Mouse (Mus musculus) left cerebral cortex, adult 18-20 months (tissue): Measurements from ENCODE around the gene Slc17a1. TPM values are rescaled to one million over a fixed set of nuclear protein-coding genes. Genes with fewer than 3 reads are reported as not detected.

Experiments used
- DNase-seq, 2 experiments: peaks; one replicate each; pipeline ENCODE4 v3.0.0; 2021 to 2022; ENCODE audit warnings: low spot score in 2 of 2, mixed read lengths in 1 of 2
- long read RNA-seq, 2 experiments: library from polyadenylated mRNA; stranded (forward); transcript quantifications; one replicate each; pipeline ENCODE4 v2.0.0; 2021
- total RNA-seq, 2 experiments: library from RNA; stranded (reverse); gene quantifications; 2 replicates each; pipeline ENCODE4 v1.2.3; 2021

Gene Slc17a1
- not detected for total RNA-seq
- long read RNA-seq, experiment 1, result 0 reads
- long read RNA-seq, experiment 2, result 0 reads

DNA sequence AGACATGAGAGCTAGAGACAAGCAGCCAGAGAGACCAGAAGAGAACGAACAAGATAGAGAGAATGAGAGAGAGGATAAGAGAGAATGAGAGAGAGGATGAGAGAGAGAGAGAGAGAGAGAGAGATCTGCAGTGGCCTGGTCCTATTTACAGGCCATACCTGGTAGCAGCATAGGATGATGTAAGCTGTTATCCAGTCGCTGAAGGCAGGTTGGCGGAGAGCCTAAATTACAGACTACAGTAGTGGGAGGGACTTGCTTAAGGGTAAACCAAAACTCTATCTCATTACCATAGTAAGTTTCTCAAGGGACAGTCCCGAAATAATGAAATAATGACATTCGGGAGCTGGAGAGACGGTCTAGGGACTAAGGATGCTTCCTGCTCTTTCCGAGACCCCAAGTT lies at the start of gene Slc17a1:
TSS of gene Slc17a1 (plus strand) at position 346 of the 400 bp plus-strand sequence.
- DNase-seq, result no peak

DNA sequence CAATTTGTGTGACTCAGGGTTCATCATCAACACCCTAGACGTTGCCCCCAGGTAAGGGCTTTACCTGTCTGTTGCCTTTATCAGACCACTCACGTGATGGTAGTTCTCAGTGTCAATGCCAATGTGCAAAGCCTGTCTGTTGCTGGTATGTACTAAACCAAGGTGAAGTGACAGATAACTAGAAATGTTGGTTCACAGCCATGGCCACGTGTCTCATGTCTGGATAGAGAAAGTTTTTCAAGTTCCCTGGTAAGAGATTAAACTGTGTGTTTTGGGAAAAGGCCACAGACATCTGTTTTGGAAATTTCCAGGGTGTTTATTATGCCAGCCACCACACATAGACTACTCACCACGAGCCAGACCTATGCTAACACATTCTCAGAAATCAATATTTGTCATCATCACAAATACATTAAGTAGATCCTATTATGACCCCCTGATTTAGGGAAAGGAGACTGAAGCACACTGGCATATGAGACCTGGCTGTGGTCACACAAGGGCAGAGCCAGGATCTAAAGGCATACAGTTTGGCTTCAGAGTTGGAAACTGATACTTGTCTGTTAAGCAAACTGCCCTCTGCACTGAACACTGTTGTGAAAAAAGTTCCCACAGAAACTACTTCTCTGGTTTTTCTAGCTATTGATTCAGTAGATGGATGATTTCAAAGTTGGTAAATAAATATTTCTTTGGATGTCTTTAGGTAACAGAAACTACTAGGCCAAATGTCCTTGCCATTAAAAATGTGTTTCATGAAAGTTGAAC lies 47.2 kb upstream of the Slc17a1 start:
- DNase-seq, result no peak

DNA sequence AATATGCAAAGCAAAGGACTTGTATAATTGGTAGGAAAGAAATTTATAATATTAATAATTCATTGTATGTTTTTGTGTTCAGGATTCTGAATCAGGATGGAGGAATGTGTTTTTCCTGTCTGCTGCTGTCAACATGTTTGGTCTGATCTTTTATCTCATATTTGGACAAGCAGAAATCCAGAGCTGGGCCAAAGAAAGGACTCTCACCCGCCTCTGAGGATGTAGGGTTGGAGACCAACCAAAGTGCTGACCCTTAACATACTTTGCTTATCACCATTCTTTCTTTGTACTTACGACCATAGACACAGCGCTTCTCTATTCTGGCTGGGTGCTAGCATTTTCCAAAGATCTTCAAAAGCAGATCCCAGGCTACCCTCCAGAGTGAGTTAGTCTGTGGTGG lies 45.3 kb upstream of the Slc17a1 start:
- no peak for DNase-seq

DNA sequence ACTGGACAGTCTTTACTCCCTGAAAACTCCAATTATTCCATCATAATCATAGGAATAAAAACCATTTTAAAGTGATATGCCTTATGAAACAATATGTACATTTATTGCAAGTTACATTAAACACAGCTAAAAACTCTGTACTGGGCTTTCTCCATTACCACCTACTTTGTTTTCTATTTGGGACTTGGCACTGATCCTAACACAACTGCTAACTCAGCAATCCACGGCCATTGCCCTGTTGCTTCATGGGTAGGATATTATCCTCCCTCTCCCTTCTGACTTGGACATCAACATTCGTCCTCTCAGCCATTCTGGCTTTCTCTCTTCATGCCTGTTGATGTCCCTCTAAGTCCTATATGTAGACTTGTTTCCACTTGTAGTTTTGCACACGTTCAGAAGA lies 40.9 kb upstream of the Slc17a1 start:
- no peak for DNase-seq

DNA sequence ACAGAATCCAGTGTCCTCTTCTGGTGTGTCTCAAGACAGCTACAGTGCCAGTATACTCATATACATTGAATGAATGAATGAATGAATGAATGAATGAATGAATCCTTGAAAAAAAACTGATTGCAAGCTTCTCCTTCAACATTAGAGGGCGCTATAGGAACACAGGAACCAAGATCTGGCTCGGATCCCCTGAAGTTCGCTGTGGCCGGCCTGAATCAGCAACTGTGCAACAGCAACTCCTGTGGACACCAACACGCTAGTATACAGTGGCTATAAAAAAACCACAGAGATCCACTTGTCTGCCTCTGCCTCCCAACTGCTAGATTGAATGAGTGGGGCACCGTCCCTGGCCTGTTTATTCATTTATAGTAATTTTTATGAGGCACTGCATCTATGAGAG lies 34.5 kb upstream of the Slc17a1 start:
- DNase-seq, result peak; percentile 24

DNA sequence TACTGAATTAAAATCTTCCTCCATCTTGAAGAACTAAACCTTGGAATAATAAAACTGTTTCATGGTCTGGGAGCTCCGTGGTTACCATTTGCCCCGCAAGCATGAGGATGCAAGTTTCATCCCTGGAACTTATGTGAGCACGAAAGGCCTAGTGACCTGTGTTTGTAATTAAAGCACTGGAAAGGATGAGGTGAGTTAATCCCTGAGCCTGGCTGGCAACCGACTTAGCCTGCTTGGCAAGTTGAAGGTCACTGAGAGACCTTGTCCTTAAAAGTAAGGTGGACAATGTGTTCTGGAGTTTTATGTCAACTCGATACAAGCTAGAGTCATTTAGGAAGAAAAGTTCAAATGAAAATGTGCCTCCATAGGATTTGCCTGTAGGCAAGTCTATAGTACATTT lies 32.7 kb upstream of the Slc17a1 start:
- no peak for DNase-seq

DNA sequence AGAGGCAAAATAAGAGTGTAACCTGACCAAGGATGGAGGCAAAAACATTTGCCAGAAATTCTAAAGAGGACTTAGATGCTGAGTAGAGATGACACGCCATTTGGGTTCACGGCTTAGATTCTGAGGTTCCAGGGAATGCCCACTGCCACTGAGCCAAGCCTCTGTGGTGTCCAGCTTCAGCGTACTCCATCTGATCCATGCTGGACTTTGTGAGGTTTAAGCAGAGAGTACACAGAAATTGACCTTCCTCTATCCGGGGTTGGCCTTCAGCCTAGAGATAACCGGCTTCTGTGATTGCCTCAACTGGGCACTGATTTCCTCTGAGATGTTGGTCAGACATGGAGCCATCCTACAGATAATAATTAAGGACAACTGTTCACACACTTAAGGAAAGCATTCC lies 30.9 kb upstream of the Slc17a1 start:
- DNase-seq, result no peak

DNA sequence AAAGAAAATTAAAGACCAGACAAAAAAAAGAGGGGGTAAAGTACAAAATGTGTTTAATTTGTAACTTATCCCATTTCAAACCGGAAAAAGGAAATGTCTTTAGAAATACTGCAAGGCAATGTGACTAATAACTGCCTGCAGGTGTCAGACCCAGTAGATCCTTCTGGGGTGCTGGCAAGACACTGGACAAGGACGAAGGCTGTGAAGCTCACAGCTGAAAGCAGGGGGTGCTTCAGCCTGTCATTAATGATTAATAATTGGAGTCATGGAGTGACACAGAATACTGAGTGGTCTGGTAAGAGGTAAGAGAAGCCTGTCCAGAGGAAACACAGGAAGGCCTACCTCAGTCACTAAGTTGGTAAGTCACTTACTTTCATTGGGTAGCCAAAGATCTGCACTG lies 28.2 kb upstream of the Slc17a1 start, which contains the start of gene Slc17a3:
TSS of gene Slc17a3 (plus strand) at position 127 of the 400 bp plus-strand sequence.
- no peak for DNase-seq

DNA sequence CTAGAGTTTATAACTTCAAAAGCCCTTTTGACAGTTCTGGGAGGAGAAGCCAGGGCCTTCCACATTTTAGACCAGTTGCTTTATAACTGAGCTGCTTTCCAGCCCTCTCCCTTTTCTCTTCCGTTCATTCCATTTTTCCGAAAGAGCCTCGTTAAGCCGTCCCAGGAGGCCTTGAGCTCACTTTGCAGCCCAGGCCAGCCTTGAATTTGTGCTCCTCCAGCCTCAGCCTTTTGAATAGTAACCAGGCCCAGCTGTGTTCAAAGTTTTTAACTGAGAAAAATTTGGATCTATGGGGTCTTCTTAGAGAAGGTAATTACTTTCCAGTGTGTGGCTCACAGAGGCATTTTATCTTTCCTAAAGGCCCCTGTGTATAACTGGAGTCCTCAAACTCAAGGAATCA lies 21.7 kb upstream of the Slc17a1 start:
- DNase-seq, result no peak

DNA sequence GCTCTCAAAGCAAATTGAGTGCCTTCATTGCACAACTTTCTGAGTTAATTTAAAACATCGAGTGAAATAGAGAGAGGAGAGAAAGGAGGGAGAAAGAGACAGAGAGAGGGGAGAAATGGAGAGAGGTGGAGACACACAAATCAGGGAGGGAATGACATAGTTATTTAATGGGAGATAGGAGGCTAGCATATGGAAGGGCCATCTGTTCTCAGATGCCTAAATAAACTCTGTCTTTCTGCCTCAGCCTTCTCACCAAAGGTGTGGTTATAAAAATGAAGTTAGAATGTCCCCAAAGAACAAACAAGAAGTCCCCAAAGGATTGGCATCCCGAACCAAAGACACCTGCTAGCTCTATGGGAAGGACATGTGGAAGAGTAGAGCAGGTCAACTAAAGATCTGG lies 18.3 kb upstream of the Slc17a1 start:
- peak; percentile 11 to 26 for DNase-seq

DNA sequence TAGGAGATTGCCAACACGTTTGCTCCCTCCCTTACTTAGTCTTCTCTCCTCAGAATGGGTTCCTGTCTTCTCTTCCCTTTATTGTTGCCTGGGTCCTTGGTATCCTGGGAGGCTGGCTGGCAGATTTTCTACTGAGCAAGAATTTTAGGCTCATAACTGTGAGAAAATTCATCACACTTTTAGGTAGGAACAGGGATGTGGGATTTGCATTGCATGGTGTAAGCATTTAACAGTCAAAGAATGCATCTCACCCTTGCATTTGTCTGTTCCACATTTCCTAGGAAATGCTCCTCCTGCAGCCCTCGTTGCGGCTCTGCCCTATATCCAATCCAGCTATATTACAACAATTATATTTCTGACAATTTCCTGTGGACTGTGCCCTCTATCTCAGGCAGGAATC lies 11.1 kb upstream of the Slc17a1 start:
- DNase-seq, result no peak

DNA sequence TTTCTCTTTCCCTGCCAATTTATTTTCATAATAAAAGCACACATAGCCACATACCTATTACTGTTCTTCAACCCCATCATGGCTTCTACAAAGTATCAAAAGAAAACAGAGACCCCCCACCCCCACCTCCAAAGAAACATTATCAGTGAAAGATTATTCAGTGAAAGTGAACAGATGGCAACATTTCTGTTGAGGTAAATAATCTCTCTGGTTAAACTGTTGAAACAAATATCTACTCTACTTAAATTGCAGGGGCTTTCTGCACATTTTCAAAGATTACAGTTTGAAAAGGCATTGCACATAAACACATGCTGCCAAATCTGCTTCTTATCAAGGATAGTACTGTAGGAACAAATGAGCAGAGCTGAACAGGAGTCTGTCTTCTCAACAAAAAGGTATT lies 5.7 kb upstream of the Slc17a1 start:
- no peak for DNase-seq

DNA sequence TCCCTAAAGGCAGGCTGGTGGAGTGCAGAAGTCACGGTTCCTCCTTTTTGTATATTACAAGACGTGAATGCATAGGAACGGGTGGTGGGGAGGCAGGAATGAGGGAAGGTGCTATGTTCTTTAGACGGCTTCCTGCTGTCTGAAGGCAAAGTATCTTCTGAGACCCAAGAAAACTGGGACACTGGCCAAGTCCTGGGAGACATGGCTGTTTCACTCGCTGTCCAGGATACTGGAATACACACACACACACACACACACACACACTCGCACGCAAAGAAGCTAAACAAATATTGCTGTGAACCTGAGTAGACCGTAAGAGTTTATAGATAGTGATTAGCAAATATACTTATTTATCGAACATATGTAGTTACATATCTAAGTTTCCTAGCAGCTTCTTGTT lies 2.8 kb upstream of the Slc17a1 start:
- no peak for DNase-seq

DNA sequence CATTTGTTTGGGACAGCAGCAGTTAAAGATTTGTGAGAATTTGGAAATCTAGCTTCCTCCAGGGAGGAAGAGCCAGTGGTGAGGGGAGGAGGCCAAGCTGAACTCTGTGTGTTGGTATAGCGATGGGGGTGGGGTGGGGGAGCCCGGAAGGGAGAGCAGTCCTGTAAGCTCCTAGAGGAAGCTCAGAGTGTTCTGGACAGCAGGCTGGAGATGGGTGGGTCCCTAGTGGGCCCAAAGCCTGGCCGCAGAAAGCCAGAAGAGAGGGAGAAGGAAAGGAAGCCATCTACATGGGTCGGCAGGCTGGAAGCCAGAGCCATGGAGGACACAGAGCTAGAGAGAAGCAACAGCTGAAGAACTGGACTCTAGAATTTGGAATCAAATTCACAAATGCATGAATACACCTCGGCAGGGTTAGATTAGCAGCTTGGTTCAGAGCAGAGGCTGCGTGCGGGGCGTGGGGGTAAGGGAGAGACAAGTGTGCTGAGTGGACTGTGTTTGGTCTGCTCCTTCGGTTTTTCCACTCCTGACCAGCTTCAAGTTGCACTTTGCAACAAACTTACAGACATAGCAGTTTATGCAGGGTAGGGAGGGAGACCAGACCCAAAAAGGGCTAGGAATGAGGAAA lies 1.4 kb upstream of the Slc17a1 start:
- no peak for DNase-seq

DNA sequence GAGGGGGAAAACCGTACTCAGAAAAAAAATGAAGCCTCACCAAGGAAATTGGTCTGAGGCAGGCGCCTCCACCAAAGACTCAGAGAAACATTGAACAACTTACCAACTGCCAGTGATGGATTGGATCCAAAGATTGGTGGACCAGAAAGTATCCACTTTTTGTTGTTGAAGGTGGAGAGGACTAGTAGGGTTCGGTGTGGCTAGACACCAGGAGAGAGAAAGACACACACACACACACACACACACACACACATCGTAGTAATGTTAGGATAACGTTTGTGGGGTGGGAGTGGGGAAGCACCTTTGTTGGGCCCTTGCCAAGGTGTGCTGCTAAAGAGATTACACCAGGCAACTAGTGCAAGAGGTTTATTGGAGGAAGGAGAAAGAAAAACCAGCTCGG lies 550 bp upstream of the Slc17a1 start:
- no peak for DNase-seq

DNA sequence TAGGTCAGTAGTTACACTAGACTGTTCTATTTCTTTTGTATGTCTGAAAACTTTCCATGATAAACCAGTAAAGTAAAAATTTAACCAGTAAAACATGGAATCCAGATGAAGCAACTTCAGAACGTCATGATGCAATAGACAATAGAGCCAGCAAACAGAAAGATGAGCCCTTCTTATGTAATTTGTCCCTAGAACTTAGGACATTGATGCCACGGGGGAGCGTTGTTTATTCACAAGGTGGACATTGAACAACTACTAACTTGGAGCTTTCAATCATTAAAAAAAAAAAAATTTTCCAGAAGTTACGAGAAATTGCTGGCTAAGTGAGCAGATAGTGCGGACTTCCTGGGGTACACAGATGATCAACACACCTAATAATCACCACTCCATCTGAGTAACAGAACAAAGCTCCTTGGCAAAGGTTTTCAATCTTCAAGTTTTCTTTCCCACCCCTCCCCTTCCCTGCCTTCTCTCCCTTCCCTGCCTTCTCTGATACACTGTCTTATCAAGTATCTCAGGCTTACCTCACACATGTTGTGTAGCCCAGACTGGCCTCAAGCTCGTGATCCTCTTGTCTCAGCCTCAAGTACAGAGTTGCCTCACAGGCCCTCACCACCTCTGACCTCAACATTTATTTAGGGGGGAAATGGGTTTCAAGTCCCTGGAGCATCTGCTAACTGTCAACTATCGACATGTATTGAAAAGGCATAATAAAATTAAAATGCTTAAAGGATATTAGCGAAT lies 1.4 kb downstream of the Slc17a1 start:
- DNase-seq, result no peak

DNA sequence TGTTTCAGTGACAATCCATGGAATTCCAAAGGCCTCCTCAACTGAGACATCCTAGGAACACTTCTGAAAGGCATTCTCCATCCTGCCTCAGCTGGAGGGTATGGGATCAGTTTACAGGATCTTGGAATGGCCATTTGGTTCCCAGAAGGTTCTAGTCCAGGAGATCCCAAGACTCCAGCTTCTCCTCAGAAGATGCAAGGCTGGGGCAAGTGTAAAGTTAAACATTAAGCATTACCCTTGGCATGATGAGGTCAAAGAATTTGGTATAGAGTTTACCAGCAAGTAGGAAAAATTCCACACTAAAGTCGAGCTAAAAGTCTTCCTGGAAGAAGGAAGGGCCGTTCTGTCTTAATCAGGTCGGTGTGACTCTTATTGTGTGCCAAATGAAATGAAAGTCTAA lies 2.4 kb downstream of the Slc17a1 start:
- no peak for DNase-seq

DNA sequence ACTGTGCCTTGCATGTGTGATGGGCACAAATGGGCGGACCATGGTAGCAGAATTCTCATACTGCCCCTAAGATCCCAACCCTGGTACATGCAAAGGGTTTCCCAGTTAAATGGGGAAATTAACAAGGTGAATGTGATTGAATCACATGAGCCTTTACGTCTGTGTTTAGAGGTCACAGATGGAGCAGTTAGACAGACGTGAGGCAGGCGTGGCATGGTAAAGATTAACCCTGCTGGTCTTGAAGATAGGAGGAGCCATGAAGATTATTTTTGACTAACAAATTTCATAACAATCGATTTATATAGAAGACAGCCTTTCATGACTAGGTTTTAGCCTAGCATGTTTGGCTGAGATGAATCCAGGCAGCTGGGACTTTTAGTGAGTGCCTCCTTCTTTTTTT lies 5.6 kb downstream of the Slc17a1 start:
- no peak for DNase-seq

DNA sequence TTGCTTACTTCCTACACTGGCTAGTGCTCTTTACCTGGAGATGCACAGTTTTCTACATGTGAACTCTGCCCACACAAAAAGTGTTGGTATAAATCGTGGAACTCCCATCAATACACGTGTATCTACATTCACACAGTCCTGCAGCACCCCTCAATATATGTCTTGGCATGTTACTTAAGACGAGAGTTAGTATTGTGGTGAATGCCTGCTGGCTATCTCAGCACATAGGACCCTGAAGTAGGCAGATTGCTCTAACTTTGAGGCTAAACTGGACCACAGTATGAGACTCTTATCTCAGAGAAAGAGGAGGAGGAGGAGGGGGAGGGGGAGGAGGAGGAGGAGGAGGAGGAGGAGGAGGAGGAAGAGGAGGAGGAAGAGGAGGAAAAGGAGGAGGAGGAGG lies 11.6 kb downstream of the Slc17a1 start:
- DNase-seq, result no peak

DNA sequence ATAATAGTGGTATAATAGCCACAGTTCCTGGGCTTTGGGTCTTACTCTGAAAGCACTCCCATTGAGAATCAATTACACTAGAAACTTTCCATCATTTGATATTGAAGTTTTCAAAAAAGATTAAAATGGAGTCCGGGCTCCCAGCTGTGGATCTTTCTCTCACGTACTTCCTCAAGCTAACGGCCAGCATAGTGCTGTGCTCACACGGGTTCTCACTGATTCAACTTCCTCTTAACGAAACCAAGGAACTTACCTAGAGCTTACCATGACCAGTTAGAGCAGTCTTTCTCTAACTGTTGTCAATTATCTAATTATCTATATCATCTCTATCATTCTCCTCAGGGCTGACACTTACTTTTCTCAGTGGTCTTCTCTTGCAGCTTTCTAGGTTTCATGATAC lies 12.1 kb downstream of the Slc17a1 start:
- DNase-seq, result no peak

DNA sequence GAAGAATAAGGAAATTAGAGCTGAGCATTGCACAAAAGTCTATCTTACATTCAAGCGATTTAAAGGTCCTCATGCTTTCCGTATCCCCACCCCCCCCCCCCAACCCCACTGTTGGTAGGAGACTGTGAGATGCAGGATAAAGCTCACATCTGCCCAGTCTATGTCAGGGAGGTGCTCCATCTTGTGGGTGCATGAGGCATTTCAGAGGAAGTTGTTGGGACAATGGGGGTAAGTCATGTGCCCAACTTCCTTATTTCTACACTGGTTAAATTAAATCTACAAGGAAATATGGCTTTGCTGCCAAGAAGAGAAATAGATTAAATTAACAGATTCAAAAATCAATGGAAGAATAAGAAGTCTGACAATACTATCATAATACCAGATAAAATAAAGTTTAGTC lies 18.0 kb downstream of the Slc17a1 start:
- DNase-seq, result no peak

DNA sequence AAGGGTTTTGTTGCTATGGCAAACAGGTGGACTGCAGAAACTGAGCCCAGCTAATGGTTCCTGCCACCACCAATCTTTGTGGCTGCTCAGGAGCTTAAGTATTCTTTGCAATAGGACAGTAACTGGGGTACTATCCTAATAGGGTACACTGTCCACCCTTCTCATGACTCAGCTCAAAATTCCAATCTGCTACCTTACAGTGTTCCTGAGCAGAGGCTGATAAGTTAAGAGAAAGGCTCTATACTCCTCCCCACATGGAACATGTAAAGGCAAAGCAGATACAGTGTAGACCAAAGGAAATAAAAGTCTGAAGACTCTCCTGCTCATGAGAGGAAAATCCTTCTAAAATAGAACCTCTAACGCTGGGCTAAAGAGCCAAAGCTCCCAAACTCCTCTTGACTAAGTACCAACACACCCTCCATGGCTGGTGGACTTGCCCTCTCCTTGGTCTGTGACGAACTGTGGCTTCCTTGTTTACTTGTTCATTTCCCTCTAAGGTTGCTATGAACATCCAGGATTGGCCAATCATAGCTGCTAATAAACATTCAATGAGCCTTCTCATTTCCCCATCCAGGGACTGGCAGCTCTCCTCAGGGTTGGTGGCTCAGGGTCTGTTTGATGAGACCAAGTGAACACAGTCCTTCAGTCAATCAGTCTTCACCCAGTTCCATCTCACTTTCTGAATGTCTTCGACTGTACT lies 19.6 kb downstream of the Slc17a1 start:
- no peak for DNase-seq
